Mouse (Mus musculus): ENCODE data around the gene Ftl1.
A peak's percentile ranks its signal among the peaks of the same experiment; 100 is the strongest.
"Not testable (repeated sequence)": the region's sequence is repeated elsewhere in the genome, so short reads cannot be mapped to it uniquely, and the experiment has no call there.

Ftl1 gene

DNA sequence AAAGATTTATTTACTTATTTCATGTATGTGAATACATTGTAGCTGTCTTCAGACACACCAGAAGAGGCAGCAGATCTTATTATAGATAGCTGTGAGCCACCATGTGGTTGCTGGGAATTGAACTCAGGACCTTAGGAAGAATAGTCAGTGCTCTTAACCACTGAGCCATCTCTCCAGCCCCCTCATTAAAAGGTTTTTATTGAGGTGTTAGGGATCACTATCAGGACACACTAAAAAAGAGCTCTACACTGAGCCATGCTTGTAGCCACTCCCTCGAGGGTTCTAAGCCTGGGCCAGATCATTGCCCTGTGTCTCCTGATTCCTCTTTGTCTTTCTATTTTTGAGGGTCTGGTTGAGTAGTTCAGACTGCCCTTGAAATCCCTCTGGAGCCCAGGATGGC lies 16.8 kb upstream of the Ftl1 start:
- no peak for DNase-seq (ENCODE audit: low spot score)

DNA sequence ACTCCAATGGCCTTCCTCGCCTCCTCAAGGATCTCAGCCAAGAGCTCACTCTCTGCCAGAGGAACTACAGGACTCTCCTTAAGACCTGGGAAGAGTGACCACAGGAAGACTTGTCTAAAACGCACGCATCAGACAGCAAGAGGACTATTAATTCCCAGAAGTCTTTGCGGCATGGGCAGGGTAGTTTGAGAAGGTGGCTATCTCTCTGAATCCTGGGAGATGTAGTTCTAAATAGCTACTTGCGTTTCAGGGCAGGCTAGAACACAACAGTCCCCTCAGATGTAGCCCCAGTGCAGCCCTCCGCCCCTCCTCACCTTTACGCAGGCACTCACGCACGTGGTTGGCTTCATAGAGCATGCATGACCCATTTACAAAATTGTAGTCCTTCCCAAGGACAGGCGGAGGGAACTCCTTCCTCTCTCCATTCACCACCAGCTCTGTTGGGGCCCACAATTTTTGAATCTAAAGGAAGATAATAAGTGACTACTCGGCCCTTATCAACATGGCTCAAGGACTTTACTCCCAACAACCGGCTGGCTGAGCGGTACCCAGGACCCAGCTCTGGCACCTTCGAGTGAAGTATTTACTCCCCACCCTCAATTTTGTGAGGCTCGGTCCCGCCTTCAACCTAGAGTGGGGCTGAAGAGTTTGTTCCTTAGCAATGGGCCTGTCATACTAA lies 15.7 kb upstream of the Ftl1 start:
- DNase-seq (ENCODE audit: low spot score) = no peak

DNA sequence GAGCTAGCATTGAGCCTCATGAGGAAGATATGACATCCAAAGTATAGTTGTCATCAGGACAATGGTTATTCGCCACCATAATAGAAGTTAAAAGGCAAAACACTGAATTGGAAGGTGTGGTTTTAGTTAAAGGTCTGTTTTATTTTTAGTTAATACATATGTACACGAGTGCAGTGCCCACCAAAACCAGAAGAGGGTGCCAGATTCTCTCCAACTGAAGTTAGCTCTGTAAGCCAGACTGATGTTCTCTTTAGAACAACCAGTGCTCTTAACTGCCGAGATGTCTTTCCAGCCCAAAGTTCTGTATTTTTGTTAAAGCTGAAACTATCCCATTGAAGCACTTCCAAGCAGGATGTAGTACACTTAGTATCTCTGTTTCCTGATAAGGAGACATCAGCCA lies 11.2 kb upstream of the Ftl1 start:
- peak; percentile 82 for DNase-seq (ENCODE audit: low spot score)

DNA sequence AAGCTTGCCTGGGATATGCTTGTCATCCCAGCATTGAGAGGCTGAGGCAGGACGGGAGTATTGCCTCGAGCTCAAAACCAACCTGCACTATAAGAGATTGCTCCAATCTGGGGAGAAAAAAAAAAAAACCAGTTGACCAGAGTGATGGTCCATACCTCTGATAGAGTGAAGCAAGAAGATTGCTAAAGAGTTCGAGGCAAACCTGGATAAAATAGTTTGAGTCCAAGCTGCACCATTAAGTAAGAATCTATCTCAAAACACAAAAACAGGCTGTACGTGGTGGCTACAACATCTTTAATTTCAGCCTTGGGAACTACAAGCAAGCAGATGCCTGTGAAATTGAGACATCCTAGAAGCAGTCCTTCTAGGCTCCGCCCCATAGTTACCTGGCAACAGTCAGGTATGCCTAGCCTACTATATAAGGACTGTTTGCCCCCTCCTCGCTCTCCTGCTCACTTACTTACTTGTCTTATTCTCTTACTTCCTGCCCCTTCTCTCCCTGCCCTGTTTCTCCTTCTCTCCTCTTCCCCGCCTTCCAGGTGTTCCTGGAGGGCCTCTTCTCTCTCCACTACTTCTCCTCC lies 7.5 kb upstream of the Ftl1 start:
- no peak for DNase-seq (ENCODE audit: low spot score)

DNA sequence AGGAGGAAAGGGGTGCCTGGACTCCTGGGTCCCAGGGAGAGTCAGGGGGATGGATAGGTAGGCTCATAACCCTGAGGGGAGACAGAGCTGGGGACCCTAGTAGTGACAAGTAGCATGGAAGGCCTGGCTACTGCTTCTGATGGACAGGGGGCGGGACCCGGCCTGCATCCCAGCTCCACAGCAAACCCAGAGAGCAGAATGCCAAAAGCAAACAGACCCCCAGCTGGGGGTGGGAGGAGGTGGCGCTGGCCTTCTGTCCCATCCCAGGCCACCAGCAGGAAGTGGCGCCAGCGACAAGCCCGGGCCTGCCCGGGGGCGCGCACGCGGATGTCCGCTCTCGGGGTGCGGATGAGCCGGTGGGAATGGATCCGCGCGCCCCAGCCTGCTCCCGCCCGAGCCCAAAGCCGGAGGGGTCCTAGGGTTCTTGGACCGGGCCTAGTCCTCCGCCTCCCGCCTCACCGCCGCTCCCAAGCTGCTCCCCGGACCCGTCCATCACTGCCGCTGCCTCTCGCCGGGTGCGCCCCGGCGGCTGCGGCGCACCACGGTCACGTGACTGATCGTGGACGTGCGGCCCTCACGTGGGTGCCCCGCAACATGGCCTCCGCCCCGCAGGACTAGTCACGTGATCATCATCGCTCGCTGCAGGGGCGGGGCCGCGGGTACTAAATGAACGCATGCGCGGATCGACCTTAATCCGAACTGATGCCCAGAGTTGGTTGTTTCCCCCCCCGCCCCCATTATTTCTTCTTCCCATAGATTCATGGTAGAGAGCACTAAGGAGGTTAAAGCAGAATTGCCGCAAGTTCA lies 6.8 kb upstream of the Ftl1 start, which contains the start of gene Bax:
Gene Bax (minus strand): TSS at position 616 of the 807 bp plus-strand sequence.
- DNase-seq (ENCODE audit: low spot score) = peak; percentile 90

DNA sequence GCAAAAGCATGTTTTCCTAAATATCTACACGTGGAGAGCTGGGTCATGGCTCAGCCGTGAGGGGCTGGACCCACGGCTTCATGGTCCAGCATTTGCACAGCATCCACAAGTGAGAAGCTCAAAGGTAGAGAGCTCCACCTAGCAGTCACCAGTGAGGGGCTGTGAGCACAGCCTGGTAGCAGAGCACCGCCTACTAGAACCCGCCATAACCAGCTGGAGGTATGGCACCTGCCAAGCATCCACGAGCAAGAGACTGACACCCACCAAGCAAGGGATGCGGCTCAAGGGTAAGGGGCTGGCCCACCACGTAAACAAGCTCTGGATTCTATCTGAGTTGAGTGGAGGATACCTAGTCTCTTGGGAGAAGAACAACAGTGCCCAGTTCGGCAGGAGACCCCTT lies 5.9 kb upstream of the Ftl1 start:
- DNase-seq (ENCODE audit: low spot score) = no peak

DNA sequence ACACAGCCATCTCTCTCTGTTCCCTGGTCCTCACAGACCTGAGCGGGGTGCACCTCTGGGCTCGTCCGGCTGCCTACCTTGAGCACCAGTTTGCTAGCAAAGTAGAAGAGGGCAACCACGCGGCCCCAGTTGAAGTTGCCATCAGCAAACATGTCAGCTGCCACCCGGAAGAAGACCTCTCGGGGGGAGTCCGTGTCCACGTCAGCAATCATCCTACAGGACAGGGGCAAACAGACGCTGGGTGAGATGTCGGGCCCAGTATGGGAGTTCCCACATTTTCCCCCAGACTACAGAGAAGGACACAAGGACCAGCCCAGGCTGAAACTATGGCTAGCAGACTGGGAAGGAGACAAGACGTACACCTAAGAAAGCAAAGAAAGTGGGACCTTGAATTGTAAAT lies 5.4 kb upstream of the Ftl1 start:
- no peak for DNase-seq (ENCODE audit: low spot score)

DNA sequence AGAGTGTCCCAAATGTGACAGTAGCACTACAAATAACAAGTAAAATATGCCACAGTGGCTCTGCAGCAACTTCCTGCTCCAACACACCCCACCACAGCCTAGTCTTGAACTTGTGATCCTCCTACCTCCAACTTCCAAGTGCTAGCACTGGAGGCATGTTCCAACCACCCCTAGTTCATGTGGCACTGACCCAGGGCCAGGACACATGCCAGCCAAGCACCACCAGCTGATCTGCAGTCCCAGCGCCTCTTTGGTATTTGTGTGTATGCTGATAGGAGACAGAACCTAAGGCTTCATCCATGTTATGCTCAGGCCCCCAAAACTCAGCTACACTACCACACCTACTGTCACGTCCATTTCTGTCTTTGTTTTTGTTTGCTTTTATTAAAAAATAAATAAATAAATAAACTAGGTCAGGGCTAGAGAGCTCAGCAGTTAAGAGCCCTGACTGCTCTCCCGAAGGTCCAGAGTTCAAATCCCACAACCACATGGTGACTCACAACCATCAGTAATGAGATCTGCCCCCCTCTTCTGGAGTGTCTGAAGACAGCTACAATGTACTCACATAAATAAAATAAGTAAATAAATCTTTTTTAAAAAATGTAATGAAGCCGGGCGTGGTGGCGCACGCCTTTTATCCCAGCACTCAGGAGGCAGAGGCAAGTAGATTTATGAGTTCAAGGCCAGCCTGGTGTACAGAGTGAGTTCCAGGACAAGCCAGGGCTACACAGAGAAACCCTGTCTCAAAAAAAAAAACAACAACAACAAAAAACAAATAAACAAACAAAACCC lies 4.5 kb upstream of the Ftl1 start:
- DNase-seq (ENCODE audit: low spot score) = no peak

DNA sequence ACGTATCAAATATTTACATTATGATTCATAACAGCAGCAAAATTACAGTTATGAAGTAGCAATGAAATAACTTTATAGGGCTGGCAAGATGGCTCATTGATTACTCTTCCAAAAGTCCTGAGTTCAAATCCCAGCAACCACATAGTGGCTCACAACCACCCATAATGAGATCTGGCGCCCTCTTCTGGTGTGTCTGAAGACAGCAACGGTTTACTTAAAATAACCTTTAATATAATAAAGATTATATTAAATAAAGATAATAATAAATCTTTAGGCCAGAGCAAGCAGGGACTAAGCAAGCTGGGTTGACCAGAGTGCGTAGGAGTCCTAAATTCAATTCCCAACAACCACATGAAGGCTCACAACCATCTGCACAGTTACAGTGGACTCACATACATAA lies 3.2 kb upstream of the Ftl1 start:
- DNase-seq (ENCODE audit: low spot score) = not testable (repeated sequence)

DNA sequence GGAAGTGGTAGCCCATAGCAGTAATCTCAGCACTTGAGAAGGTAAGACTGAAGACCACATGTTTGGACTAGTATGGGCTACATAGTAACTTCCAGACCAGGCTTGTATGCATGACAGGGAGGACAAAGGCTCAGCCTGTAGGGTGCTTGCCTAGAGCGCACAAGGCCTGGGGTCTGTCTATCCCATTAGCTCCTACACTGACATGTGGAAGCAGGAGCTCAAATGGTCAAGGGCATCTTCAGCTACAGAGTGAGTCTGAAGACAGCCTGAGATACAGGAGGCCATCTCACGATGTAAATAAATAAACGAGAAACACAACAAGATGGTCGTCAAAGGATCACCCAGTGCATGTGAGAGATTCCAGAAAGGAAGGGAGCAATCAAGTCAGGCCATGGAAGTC lies 2.6 kb upstream of the Ftl1 start:
- DNase-seq (ENCODE audit: low spot score) = no peak

DNA sequence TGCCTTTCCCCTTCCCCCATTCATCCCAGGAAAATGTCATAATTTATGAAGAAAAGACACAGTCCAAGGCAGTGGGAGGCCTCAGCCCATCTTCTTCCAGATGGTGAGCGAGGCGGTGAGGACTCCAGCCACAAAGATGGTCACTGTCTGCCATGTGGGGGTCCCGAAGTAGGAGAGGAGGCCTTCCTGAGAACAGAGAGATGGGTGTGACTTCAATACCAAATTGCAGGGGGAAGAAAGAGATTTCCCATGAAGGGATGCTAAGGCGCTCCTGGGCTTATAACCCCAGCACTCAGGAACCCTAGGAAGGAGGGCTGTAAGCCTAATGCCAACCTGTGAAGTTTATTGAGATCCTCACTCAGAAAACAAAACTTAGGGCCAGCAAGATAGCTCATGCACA lies 2.1 kb upstream of the Ftl1 start:
- no peak for DNase-seq (ENCODE audit: low spot score)

DNA sequence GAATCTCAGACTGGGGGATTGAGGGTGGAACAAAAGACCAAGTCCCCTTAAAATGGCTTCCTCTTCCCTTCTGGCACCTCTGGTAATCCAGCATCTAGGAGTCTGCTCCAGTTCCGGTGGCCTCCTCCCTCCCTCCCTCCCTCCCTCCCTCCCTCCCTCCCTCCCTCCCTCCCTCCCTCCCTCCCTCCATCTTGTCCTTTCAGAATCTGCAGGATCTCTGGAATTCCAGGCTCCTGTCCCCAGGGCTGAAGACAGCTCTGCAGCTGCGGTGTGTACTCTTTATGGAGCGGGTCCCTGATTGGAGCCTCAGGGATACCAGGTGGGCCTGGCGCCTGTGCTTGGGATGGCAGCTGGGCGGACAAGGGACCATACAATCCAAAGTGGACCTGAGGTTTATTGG lies 1.6 kb upstream of the Ftl1 start:
- DNase-seq (ENCODE audit: low spot score) = no peak

DNA sequence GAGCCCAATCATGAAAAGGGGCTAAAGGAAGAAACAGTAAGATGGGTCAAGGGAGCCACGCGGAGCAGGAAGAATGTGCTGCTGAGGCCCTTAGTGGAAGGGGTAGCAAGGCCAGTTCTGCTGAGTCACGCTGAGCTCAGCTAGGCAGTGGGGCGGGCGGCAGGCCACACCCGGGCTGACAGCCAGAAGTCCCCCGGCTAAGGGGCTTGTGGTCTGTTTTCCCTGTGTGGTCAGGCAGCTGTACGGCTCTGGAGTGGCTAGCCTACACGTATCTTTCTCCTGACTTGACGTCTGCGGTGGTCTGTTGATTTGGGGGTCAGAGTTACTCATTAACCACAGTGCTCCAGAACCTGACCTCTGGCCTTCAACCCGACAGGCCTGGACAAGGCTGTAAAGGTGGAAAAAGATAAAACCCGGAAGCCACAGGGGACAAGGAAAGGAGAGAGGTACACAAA lies 1.2 kb upstream of the Ftl1 start:
- no peak for DNase-seq (ENCODE audit: low spot score)

DNA sequence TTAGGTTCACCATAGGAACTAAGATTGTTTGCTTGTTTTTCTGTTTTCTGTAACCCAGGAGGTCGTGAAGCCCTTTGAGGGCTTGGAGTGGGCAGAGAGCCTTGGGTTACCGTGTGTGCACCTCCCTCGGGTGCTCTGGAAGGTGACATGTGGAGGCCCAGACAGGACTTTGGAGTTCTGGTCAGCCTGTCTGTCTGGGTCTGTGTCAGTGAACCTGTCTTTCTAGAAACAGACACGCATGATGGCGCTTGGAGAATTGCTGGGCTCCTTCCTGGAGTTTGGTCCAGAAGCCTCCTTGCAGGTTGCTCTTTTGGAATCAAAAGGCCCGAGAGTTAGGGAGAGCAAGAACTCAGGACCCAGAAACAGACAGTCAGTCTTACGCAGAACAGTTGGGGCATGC lies 693 bp upstream of the Ftl1 start:
- DNase-seq (ENCODE audit: low spot score) = no peak

DNA sequence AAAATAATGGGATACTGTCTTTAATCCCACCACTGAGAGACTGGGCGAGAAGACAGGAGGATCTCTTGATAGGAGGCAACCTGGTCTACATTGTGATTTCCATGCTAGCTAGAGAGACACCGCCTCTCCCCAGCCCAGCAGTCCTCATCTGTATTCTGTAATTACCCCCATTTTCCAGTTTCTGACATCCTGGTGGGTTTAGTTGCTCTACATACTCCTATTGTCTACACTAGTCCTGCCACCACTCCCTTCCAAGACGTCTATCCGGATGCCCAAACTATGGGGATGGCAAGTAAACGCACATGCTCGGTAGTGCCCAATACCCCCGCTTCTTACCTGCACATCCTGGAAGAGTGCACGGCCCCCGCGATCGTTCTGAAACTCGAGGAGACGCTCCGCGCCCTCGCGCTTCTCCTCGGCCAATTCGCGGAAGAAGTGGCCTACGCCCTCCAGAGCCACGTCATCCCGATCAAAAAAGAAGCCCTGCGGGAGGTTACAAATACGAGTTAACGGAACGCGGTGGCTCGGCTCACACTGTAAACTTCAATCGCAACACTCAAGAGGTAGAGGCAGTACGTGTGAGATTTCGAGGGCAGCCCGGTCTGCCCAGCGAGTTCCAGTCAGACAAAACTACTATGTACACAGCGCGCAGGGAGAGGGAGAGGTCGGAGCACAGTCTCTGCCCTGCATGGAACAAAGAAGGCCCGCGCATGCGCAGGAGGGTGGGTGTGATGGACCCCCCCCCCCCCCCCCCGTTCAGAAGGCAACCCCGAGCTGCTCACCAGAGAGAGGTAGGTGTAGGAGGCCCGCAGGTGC lies 728 bp downstream of the Ftl1 start:
- no peak for DNase-seq (ENCODE audit: low spot score)

DNA sequence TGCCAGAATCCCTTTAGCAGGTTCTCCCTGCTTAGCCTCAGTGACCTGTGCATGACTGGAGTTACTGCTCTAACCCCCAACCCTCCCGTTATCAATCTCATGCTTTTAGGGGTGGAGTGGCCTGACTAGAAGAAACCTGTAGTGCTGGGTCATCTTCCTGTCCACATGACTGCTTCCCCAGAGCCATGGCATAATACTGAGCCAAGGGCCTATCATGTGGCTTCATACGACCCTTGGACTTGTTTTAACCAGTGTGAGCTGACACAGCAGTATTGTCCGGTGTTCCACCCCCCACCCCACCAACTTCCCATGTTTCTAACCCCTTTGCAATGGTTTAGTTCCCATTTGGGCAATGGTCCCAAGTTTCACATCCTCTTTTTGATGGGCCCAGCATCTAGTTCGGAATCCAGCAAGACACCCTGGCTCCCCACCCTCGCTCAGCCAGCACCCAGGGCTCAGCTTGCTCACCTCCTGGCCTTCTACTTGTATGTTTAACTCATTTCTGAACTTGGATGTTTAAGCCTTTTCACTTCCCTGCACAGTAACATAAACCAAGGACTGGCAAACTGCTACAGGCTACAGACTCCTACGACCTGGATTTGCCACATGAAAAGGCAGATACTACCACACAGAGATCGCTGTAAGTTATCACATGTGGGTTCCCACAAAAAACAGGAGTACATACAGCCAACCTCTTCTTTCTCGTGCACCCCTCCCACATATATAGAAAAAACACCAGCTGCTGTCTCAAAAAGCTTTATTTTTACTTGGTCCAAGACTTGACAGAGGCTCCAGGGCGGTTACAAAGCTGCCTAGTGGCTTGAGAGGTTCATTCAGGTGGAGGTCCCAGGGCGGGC lies 2.3 kb downstream of the Ftl1 start:
- no peak for DNase-seq (ENCODE audit: low spot score)

DNA sequence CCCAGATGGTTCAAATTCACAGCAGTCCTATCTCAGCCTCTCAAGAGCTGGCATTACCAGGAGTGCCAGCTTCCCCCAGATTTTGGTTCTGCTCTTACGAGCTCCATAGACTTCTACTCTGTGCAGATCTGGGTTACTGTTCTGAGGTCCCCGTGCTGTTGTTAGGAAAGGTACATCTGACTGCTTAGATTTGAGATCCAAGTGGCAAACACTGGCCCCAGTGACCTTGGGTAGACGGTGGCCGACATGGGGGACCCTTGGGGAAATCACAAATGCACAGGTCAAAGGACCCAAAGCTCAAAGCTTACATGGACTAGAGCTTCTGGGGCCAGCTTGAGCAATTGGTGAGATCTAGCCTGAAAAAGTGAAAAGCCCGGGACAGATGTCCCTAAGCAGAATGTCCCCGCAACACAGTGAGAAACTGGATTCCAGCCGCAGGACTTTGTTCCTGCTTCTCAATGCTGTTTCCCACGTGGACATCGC lies 2.9 kb downstream of the Ftl1 start:
- DNase-seq (ENCODE audit: low spot score) = no peak

DNA sequence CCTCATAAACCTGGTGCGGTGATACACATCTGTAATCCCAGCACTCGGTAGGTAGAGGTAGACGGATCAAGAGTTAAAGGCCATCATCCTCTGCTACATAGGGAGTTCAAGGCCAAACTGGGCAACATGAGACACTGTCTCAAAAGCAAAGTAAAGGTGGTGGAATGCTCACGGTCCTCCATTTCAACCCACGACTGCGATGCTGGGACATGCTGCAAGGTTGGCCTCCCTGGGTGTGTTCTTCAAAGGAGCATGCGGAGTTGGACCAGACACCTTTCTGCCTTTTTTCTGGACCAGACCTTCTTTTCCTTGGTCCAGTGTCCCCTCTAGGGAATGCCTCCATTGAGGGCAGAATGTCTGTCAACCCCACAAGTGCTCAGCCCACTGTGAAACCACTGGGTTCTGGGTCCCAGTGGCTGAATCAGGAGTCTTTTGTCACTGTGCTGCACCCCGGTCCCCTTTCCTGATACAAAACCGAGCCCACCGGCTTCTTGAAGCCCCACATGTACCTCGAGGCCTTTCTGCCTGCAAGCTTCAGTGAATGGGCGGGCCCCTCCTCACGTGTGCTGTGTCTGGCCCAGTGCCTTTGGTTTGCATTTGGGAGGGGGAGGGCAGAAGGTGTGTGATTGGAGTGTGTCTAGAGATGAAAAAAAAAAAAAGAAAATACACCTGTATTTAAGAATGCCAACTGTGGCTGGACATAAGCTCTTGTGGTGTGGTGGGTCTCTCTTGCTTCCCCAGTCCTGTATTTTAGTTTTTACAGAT lies 3.6 kb downstream of the Ftl1 start:
- DNase-seq (ENCODE audit: low spot score) = no peak

DNA sequence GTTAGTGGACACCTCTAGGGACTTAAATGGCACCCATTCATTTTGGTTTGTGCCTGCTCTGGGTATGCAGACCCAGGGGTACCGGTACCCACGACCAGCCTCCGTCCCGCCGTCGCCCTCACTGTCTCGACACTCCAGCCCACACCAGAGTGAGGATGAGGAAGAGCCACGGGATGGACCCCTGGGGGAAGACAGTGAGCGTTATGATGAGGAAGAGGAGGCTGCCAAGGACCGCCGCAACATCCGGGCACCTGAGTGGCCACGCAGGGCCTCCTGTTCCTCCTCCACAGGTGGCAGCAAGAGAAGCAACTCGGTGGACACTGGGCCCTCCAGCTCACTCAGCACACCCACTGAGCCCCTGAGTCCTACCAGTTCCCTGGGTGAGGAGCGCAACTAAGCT lies 4.7 kb downstream of the Ftl1 start:
- DNase-seq (ENCODE audit: low spot score) = no peak

All from layer of hippocampus, adult 9-10 months (tissue).